Mouse (Mus musculus) natural killer cell, adult 2 months (primary cell): ENCODE results near the gene Mrap.
A peak's percentile ranks its signal among the peaks of the same experiment; 100 is the strongest.

ENCODE experiments used
- DNase-seq, 2 experiments: peaks; one replicate each; pipeline ENCODE4 v3.0.0; 2022; ENCODE audit warnings: low spot score in 2 of 2

Gene Mrap

GRCm38 (mm10) chr16:90738092-90738956 is at the start of gene Mrap:
Gene Mrap (plus strand): TSS chr16:90738207.
- DNase-seq = no peak

DNA sequence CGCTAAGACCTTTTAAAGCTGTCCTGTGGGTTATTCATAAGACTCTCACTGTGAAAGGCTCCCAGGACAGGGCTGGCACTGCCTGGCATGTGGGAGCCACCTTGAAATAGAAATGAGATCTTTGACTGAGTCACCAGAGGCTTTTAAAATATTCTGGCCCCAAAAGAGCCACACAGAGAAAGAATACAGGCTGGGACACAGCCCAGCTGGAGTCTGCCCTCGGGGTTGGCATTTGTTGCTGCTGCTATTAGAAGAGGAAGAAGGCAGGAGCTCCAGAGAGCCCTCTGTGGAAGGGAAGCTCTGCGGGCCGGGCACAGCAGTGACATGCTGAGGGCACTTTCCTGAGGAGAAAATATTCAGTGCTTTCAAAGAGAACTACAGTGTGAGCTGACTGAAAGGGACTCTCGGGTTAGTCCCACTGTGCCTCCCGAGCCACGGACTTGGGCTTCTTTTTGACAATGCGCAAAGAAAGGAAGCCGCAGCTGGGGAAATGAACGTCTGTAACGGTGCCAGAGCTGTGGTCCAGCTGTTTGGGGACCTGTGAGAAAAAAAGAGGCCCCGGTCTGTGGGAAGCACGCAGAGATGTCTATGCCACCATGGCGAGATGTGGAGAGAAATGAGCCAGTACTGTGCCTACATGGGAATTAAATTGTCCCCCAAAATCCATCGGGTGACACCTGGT is 45.2 kb upstream of the Mrap start:
- no peak for DNase-seq

DNA sequence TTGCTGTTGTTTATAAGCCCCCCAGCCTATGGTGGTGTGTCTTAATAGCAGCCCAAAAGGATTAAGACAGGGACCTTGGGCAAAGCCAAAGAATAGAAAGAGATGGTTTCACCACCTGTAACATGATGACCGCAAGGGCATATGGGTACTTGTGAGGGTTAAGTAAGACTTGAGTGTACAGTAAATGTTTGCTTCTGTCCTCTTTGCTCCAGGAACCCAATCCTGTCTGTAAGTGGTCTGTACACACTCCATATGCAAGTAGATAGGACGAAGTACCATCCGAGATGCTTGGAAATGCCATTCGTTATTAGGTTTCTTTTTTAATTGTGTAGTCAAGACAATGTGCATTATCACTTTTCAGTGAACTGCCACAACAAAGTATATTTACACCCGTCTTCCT is 44.4 kb upstream of the Mrap start:
- no peak for DNase-seq

DNA sequence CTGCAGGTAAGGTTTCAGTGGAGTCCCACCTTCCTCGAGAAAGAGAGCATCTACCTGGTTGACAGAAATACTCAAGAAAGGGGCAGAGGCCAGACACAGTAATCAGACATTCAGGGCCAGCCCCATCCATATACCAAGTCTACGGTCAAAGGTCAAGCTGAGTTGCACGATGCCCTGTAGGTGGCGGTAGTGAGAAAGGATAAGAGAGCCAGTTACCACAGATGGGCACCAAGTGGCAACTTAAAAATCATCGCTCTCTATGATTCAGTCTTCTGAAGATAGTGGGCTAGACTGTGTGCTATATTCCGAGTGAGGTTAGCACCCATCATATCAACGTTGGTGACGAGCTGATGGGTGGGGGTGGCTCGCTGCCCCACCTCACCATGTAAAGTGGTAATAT is 43.3 kb upstream of the Mrap start:
- peak; percentile 18 to 58 for DNase-seq

DNA sequence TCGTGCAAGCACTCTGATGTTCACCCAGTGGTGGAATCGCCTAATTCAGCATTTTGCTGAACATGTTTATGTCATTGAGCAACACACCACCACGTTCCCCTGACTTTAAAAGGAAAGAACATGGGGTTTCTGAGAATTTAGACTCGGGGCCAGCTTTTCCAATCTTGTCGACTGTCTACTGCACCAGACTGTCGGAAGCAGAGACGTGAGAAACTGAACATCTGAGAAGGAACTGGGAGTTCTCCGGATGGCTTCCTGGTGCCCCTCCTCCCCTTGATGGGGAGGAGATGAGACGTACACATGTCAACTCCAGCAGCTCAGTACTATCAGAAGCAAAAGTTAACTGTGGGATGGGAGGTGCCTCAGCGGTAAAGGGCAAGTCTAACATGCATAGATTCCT is 42.9 kb upstream of the Mrap start:
- DNase-seq = no peak

- no peak for DNase-seq
Measured at GRCm38 (mm10) chr16:90696306-90696705, 41.7 kb upstream of the Mrap start.

GRCm38 (mm10) chr16:90699390-90699789 is 38.6 kb upstream of the Mrap start:
- no peak for DNase-seq

- no peak for DNase-seq
Measured at GRCm38 (mm10) chr16:90701541-90701940, 36.5 kb upstream of the Mrap start.

- DNase-seq = no peak
Measured at GRCm38 (mm10) chr16:90703646-90704045, 34.4 kb upstream of the Mrap start.

- DNase-seq = no peak
Measured at GRCm38 (mm10) chr16:90704161-90704825, 33.7 kb upstream of the Mrap start.

GRCm38 (mm10) chr16:90706279-90706678 is 31.7 kb upstream of the Mrap start:
- no peak for DNase-seq

DNA sequence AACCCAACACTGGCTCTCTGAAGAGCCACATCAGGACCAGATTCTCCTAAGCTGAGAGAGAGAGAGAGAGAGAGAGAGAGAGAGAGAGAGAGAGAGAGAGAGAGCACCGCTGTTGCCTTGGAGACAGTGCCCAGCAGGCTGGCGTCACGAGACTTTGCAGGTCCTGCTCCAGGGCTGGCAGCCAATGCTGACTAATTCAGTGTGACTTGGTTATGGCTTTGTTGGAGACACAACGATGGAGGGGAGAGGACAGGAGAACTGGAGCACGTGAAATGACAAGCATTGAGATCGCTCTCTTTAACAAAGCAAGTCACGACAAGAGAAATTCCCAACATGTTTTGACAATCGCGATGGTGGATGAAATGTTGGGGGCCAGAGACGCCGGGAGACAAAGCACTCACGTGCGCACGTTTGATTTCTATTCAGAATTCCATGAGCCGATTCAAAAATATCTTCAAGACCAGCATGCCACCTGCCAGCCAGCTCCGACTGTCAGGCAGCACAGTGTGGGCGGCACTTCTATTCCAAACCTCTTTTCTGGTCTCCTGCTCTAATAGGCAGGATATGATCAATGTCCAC is 28.2 kb upstream of the Mrap start:
- DNase-seq = no peak

DNA sequence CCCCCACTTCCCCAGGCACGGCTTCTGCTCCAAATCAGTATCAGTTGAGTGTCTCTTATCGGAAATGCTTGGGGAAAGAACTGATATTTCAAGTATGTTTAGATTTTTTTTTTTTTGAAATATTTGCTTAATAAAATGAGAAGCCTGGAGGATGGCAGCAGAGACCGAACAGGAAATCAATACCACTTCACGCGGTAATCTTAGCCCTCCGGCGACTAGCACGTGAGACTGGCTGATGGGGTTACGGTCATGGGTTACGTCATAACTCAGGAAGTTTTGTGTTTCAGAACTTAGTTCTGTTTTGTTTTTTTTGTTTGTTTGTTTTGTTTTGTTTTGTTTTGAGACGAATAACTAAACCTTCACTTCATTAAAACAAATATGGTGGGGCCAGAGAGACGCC is 27.7 kb upstream of the Mrap start:
- DNase-seq = no peak

GRCm38 (mm10) chr16:90724051-90724450 is 14.0 kb upstream of the Mrap start:
- no peak for DNase-seq

DNA sequence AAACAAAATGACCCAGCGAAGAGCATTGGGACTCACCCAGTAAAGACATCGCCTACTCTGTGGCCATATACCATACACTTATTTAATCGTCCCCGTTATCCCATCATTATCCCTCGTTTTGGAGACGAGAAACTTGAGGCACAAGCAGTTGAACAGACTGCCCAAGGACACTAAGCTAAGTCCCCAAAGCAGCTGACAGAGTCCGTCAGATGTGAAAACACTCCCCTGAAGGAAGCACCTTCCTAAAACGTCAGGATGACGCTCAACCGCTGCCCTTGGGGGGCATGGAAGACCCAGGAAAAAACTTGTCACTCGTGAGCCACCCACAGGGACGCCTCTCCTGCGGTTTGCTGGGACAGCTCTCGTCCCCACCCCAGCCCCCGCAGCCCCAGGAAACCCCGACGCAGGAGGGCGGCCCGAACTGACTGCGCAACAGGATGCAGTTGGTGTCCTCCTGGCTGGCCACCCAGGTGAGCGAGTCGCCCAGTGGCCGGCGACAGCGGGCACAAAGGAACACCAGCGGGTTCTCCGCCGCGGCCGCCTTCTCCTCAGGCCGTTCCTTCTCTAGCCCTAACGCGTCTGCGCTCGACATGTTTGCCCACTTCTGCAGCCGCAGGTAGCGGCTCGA is 11.3 kb upstream of the Mrap start:
- DNase-seq = no peak

DNA sequence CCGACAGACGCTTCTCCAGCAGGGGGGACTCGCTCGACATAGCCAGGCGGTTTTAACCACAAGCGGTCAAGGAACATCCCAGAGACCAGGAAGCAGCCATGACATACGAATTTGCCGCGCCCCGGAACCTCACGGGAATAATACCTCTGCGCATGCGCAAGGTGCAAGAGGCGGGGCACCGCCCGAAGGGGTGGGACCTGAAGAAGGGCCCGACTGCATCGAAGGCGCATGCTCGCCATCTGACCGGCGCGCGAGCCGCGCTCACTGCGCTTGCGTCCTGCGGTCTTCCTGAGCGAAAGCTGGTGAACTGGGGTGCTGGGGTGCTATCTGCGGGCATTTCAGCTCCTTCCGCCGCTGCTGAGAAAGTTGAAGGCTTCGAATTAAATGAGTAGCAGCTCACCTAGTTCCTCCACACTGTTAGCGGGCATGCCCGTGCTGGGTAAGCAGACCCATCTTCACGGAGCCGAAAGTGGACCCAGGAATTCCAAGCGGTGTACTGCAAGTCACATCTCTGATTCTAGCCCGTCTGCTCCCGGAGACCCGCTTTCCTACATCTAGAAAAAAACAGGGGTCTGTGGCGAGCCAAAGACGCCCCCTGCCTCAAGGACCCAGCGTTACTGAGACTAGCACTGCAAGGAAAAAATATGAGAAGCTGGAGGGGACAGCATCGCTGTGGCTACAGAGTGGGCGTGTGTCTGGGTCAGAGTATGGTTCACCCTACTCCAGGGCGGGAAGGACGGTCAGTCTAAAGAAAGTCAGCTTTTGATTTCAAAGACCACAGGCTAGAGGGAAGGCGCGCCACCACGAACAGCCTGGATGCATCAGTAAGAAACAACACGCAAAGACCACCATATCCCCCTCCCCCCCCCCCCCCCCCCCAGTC is 10.5 kb upstream of the Mrap start, which contains the start of gene Mis18a:
Gene Mis18a, minus strand, starts transcription at position 172 of the 883 bp plus-strand sequence.
- peak; percentile 91 to 93 for DNase-seq

DNA sequence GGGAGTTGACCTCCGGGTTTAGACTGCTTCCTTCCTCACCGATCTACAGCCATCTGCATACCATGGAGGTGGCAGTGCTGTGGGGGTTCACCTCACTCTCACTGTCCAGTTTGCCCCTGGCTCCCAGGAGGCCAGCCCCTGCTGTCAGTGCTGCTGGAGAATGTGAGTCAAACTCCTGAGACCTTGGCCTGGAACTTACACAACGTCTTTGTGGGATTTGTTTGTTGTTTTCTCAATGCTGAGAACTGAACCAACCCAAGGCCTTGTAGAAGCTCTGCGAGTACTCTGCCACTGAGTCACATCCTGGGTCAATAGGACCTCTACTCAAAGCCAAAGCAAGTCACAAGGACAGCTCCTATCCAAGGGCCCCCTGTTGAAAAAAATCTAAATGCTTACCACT is 2.4 kb upstream of the Mrap start:
- no peak for DNase-seq

- no peak for DNase-seq
Measured at GRCm38 (mm10) chr16:90736672-90737270, 1.2 kb upstream of the Mrap start.

DNA sequence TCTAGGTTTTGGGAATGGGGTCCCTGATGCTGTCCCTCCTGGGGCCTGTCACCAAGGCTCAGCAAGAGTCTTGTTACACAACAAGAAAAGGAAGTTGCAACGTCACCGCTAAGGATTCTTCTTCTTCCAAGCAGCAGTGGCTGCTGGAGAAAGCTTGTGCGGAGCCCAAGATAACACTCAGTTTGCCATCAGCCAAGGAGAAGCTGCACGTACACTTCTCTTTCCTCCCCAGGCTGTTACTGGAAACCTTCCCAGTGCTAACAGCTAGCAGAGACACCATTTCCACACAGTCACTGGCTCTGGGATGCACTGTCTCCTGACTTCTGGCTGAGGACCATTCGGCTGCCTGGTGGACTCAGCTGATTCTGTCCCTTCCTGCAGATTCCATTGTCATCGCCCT is 9.1 kb downstream of the Mrap start:
- DNase-seq = no peak

GRCm38 (mm10) chr16:90748169-90748568 is 10.2 kb downstream of the Mrap start:
- no peak for DNase-seq
